Mouse (Mus musculus) lung, postnatal 0 days (tissue): ENCODE results near the gene Kcnk2. TPM values are rescaled to one million over a fixed set of nuclear protein-coding genes. Genes with fewer than 3 reads are reported as not detected.
A peak's percentile ranks its signal among the peaks of the same experiment; 100 is the strongest.

Experiments
- ATAC-seq: fragments of 200-750 bp; cut with Nextera tagmentation; 2 replicates; pipeline ENCODE4 v1.8.0; 2017; ENCODE audit warnings: moderate library complexity
- DNase-seq: peaks from one replicate; pipeline ENCODE4 v3.0.0-alpha.2; 2016; ENCODE audit warnings: low spot score
- H3K27ac ChIP-seq: fragments of 300-500 bp; sonication (generic); 2 replicates; pipeline ENCODE4 v1.5.1; 2014; ENCODE audit warnings: antibody characterized with exemption, mild to moderate bottlenecking, low read length, mixed read lengths
- H3K27me3 ChIP-seq: fragments of 300-500 bp; sonication (generic); replicated peaks from 2 replicates; pipeline ENCODE4 v1.6.1; 2014; ENCODE audit warnings: low read length, mixed read lengths; ENCODE audit not compliant: insufficient read depth
- H3K36me3 ChIP-seq: fragments of 300-500 bp; sonication (generic); 2 replicates; pipeline ENCODE4 v1.6.1; 2014; ENCODE audit warnings: low read length, mixed read lengths; ENCODE audit not compliant: insufficient read depth
- H3K4me1 ChIP-seq: fragments of 300-500 bp; sonication (generic); 2 replicates; pipeline ENCODE4 v1.6.1; 2014; ENCODE audit warnings: antibody characterized with exemption, low read depth, low read length, mixed read lengths; ENCODE audit not compliant: insufficient read depth
- H3K4me2 ChIP-seq: fragments of 300-500 bp; sonication (generic); replicated peaks from 2 replicates; pipeline ENCODE4 v1.6.1; 2014; ENCODE audit warnings: low read depth, mild to moderate bottlenecking, low read length, moderate library complexity, mixed read lengths
- H3K4me3 ChIP-seq: fragments of 300-500 bp; sonication (generic); 2 replicates; pipeline ENCODE4 v1.5.1; 2014; ENCODE audit warnings: low read depth, low read length
- H3K9ac ChIP-seq: fragments of 300-500 bp; sonication (generic); replicated peaks from 2 replicates; pipeline ENCODE4 v1.6.1; 2014; ENCODE audit warnings: low read depth, mild to moderate bottlenecking
- H3K9me3 ChIP-seq: fragments of 300-500 bp; sonication (generic); 2 replicates; pipeline ENCODE4 v1.6.1; 2016; ENCODE audit warnings: low read length, mixed read lengths
- CTCF ChIP-seq: IDR thresholded peaks from 2 replicates; pipeline ENCODE4 v1.5.1; 2016; ENCODE audit warnings: antibody characterized with exemption, mild to moderate bottlenecking
- EP300 ChIP-seq: IDR thresholded peaks from 2 replicates; pipeline ENCODE4 v1.6.1; 2016; ENCODE audit warnings: antibody characterized with exemption, mild to moderate bottlenecking, control low read depth
- WGBS: fragments of 180-500 bp; shearing (Covaris S2); extraction: QIAGEN DNeasy Blood & Tissue Kit; methylation state at CpG from one replicate; pipeline ENCODE4 v1.1.7; 2014; 5-methylcytosine and 5-hydroxymethylcytosine counted together
- polyA plus RNA-seq: library from polyadenylated mRNA; unstranded; fragments of >200 nt; fragmentation: Nextera tagmentation; extraction: Ambion mirVana; gene quantifications from 2 replicates; pipeline ENCODE4 v1.2.1, GENCODE M21; 2015

The Kcnk2 gene
- polyA plus RNA-seq, 1 experiment from 2014 or later: 4.6 TPM

GRCm38 (mm10) chr1:189232829-189233228, 169.2 kb downstream of the Kcnk2 start:
- H3K36me3 ChIP-seq: no peaks in the 10 kb centered on the region
- H3K4me3 ChIP-seq: no peak overlapping the region
- H3K27ac ChIP-seq: no peak overlapping the region
- no peaks in the 10 kb centered on the region for H3K4me1 ChIP-seq
- ATAC-seq (peak; percentile 47), DNase-seq (peak; percentile 69)
- 40% methylated on average over 6 of the region's 6 CpGs for WGBS
- no peak overlapping the region for H3K4me2 ChIP-seq
- H3K9ac ChIP-seq: no peak overlapping the region
- no peak for TF ChIP-seq CTCF
- peak; percentile 63 for TF ChIP-seq EP300
- H3K9me3 ChIP-seq: no peaks in the 10 kb centered on the region
- no peaks in the 10 kb centered on the region for H3K27me3 ChIP-seq

- ATAC-seq: no peak
- no peak overlapping the region for H3K4me2 ChIP-seq
Measured at GRCm38 (mm10) chr1:189228222-189229084, 173.6 kb downstream of the Kcnk2 start.

GRCm38 (mm10) chr1:189227479-189227878, 174.6 kb downstream of the Kcnk2 start:
- DNase-seq (no peak), ATAC-seq (no peak)
- 71% methylated on average over 4 of the region's 4 CpGs for WGBS
- no peak for TF ChIP-seq EP300
- TF ChIP-seq CTCF: no peak
- Histone ChIP-seq H3K9me3 (no peaks in the 10 kb centered on the region), H3K4me3 (no peak overlapping the region), H3K27me3 (no peaks in the 10 kb centered on the region), H3K4me2 (no peak overlapping the region), H3K36me3 (no peaks in the 10 kb centered on the region), H3K4me1 (no peaks in the 10 kb centered on the region), H3K9ac (no peak overlapping the region), H3K27ac (no peak overlapping the region)

More at GRCm38 (mm10) chr1:189228222-189229084, 173.6 kb downstream of the Kcnk2 start:
- Histone ChIP-seq H3K36me3 (no peaks in the 10 kb centered on the region), H3K9me3 (no peaks in the 10 kb centered on the region), H3K9ac (no peak overlapping the region), H3K27me3 (no peaks in the 10 kb centered on the region), H3K4me3 (no peak overlapping the region), H3K4me1 (no peaks in the 10 kb centered on the region), H3K27ac (no peak overlapping the region)
- 64% methylated on average over 19 of the region's 19 CpGs for WGBS
- no peak for TF ChIP-seq EP300
- TF ChIP-seq CTCF: no peak
- no peak for DNase-seq

- Histone ChIP-seq H3K9ac (no peak overlapping the region), H3K9me3 (no peaks in the 10 kb centered on the region), H3K27me3 (no peaks in the 10 kb centered on the region), H3K4me2 (no peak overlapping the region), H3K27ac (no peak overlapping the region), H3K4me1 (no peaks in the 10 kb centered on the region; the same call in 1 of the 2 replicates), H3K36me3 (no peaks in the 10 kb centered on the region), H3K4me3 (no peak overlapping the region)
- no peak for ATAC-seq
- 51% methylated on average over 10 of the region's 10 CpGs for WGBS
- TF ChIP-seq CTCF (no peak), EP300 (no peak)
- no peak for DNase-seq
Measured at GRCm38 (mm10) chr1:189219051-189219450, 183.0 kb downstream of the Kcnk2 start.

- no peak for ATAC-seq
- no peak for TF ChIP-seq EP300
- no peak for TF ChIP-seq CTCF
Measured at GRCm38 (mm10) chr1:189217751-189218564, 184.1 kb downstream of the Kcnk2 start.

GRCm38 (mm10) chr1:189215131-189215530, 186.9 kb downstream of the Kcnk2 start:
- DNase-seq (no peak), ATAC-seq (no peak)
- Histone ChIP-seq H3K27ac (no peak overlapping the region), H3K27me3 (no peaks in the 10 kb centered on the region), H3K9ac (no peak overlapping the region), H3K4me2 (no peak overlapping the region), H3K9me3 (no peaks in the 10 kb centered on the region), H3K4me1 (no peaks in the 10 kb centered on the region), H3K4me3 (no peak overlapping the region), H3K36me3 (no peaks in the 10 kb centered on the region)
- WGBS: 52% methylated on average over 9 of the region's 9 CpGs
- TF ChIP-seq EP300 (no peak), CTCF (no peak)

More at GRCm38 (mm10) chr1:189217751-189218564, 184.1 kb downstream of the Kcnk2 start:
- no peaks in the 10 kb centered on the region for H3K9me3 ChIP-seq
- no peak for DNase-seq
- 80% methylated on average over 11 of the region's 11 CpGs for WGBS
- H3K4me2 ChIP-seq: no peak overlapping the region
- no peaks in the 10 kb centered on the region; the same call in 1 of the 2 replicates for H3K4me1 ChIP-seq
- no peak overlapping the region for H3K9ac ChIP-seq
- no peak overlapping the region for H3K4me3 ChIP-seq
- H3K36me3 ChIP-seq: no peaks in the 10 kb centered on the region
- no peaks in the 10 kb centered on the region for H3K27me3 ChIP-seq
- H3K27ac ChIP-seq: no peak overlapping the region
